Mouse (Mus musculus): ENCODE measurements around the gene Nktr.

DNA sequence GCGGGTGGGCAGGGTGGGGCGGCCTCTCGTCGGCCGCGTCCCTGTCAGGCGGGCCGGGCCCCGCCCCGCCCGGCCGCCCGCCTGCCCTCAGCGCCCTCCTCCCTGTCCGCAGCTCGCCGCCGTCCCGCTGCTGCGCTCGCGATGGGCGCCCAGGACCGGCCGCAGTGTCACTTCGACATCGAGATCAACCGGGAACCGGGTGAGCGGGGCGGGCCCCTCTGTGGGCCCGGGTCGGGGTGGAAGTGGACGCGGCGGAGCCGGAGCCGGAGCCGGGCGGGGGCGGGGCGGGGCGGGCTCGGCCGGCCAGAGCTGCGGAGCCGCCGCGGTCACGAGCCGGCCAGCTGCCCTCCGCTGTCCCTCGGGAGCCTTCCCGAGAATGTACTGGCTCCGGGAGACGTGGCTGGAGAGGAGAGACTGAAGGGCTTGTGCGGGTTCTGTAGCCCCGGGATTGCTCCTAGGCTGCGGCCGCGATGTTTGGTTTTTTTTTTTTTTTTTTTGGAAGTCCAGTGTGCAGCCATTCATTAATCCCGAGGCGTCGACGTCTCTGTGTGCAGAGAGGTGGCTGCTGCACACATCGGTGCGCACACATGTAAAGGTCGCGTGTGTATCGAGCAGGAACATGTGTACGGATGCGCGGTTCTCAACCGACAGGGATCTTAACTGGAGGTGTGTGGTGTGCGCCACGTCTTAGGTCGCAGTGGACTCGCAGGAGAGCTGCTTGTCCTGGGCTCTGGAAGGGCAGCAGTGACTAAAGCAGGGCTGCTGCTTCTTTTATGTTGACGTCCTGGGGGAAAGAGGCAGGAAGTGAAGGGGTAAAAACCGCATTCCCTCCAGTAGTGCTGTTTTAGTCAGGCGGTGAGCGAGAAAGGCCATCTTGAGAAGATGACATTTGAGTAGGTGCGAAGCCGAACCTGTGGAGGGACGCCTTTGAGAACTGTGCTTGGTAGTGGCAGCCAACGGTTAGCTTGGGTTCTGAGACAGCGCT, 670 bp downstream of the Nktr start:
- no peak for TF ChIP-seq CTCF (IDR thresholded peaks at IDR 0.05; ENCODE audit: control insufficient read depth, insufficient read depth, insufficient read length)
- TF ChIP-seq MAX (IDR thresholded peaks at IDR 0.05) = no peak
- no peak for TF ChIP-seq MYOD1 (IDR thresholded peaks at IDR 0.05; ENCODE audit: control insufficient read depth, insufficient read length, low read depth)
- no peak for TF ChIP-seq USF1 (IDR thresholded peaks at IDR 0.05; ENCODE audit: low read depth)
- no peak for TF ChIP-seq CEBPB (IDR thresholded peaks at IDR 0.05; ENCODE audit: low read depth)
- TF ChIP-seq MYOG (IDR thresholded peaks at IDR 0.05; ENCODE audit: control insufficient read depth, extremely low read depth, insufficient read length) = no peak
